Mouse (Mus musculus) heart, embryonic 10.5 days (tissue): ENCODE data around the gene Mta2. TPM values are rescaled to one million over a fixed set of nuclear protein-coding genes. Genes with fewer than 3 reads are reported as not detected.

Source experiments
- DNase-seq: peaks from one replicate; pipeline ENCODE4 v3.0.0-alpha.2; 2017; ENCODE audit warnings: low spot score
- H3K27ac ChIP-seq: fragments of 300-500 bp; sonication (generic); 2 replicates; pipeline ENCODE4 v1.5.1; 2016; ENCODE audit warnings: mild to moderate bottlenecking
- H3K27me3 ChIP-seq: fragments of 300-500 bp; sonication (generic); 2 replicates; pipeline ENCODE4 v1.6.1; 2016; ENCODE audit warnings: mild to moderate bottlenecking; ENCODE audit not compliant: poor library complexity, insufficient read depth, severe bottlenecking
- H3K36me3 ChIP-seq: fragments of 300-500 bp; sonication (generic); 2 replicates; pipeline ENCODE4 v1.6.1; 2016; ENCODE audit warnings: mild to moderate bottlenecking, moderate library complexity
- H3K4me1 ChIP-seq: fragments of 300-500 bp; sonication (generic); 2 replicates; pipeline ENCODE4 v1.6.1; 2016; ENCODE audit warnings: mild to moderate bottlenecking
- H3K4me3 ChIP-seq: fragments of 300-500 bp; sonication (generic); 2 replicates; pipeline ENCODE4 v1.5.1; 2016; ENCODE audit warnings: mild to moderate bottlenecking, moderate library complexity
- H3K9me3 ChIP-seq: fragments of 300-500 bp; sonication (generic); 2 replicates; pipeline ENCODE4 v1.6.1; 2016; ENCODE audit warnings: mild to moderate bottlenecking, moderate library complexity
- WGBS: fragments of 180-500 bp; shearing (Covaris S2); methylation state at CpG from one replicate; pipeline ENCODE4 v1.1.7; 2016; 5-methylcytosine and 5-hydroxymethylcytosine counted together
- polyA plus RNA-seq: library from polyadenylated mRNA; unstranded; fragments of >200 nt; fragmentation: Nextera tagmentation; extraction: Ambion mirVana; gene quantifications from 2 replicates; pipeline ENCODE4 v1.2.1, GENCODE M21; 2016

Mta2 gene
- polyA plus RNA-seq, 1 experiment from 2014 or later, result 140 TPM

- Histone ChIP-seq H3K36me3 (peaks cover 54% of the 10 kb centered on the region), H3K27ac (no peak overlapping the region)
- 85% methylated on average over 15 of the region's 15 CpGs for WGBS
These were observed 1.0 kb upstream of the Mta2 start for GRCm38 (mm10) chr19:8940526-8941133.

GRCm38 (mm10) chr19:8941136-8941514 lies 550 bp upstream of the Mta2 start:
- Histone ChIP-seq H3K36me3 (peaks cover 54% of the 10 kb centered on the region), H3K27me3 (no peaks in the 10 kb centered on the region), H3K27ac (peak overlapping the region; percentile 99), H3K4me1 (peaks cover 26% of the 10 kb centered on the region), H3K9me3 (no peaks in the 10 kb centered on the region), H3K4me3 (peak overlapping the region; percentile 98)
- DNase-seq, result peak; percentile 76
- WGBS, result 41% methylated on average over 10 of the region's 10 CpGs

More at GRCm38 (mm10) chr19:8940526-8941133, 1.0 kb upstream of the Mta2 start:
- Histone ChIP-seq H3K4me3 (no peak overlapping the region), H3K9me3 (no peaks in the 10 kb centered on the region), H3K27me3 (no peaks in the 10 kb centered on the region), H3K4me1 (peaks cover 26% of the 10 kb centered on the region)
- DNase-seq, result peak; percentile 73

DNA sequence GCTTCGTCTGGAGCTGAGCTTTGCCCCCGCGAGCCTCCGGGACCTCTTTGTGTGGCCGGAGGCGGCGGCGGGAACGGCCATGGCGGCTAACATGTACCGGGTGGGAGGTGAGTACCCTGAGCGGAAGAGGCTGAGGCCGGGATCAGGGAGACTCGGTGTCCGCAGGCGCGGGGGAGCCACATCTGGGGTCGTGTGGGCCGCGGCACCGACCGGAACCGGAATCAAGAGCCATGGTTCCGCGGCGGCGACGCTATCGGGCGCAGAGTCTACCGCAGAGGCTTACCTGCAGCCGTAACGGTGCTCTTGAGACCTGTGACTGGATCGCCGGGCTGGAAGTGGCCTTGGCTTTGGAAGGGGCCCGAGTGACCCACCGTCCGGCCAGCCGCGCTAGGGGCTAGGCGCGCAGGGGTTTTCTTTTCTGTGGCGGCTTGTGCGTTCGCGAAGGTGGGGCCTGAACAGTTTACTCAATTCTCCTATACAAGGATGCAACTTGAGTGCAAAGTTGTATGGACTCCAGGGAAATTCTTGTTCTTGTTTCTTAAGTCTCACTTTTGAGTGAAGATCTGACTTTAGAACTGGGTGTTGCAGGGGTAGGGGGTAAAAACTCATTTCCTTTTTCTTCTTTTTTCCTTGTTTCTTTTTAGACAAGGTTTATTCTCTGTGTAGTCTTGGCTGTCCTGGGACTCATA lies 745 bp downstream of the Mta2 start:
- under 1% methylated on average over 46 of the region's 46 CpGs for WGBS
- peak overlapping the region; percentile 98 for H3K4me3 ChIP-seq
- peaks cover 53% of the 10 kb centered on the region for H3K36me3 ChIP-seq

GRCm38 (mm10) chr19:8943047-8943446 lies 1.4 kb downstream of the Mta2 start:
- Histone ChIP-seq H3K4me1 (peaks cover 26% of the 10 kb centered on the region), H3K36me3 (peaks cover 54% of the 10 kb centered on the region), H3K9me3 (no peaks in the 10 kb centered on the region), H3K27me3 (no peaks in the 10 kb centered on the region), H3K4me3 (peak overlapping the region; percentile 98), H3K27ac (peak overlapping the region; percentile 99; the same call in 1 of the 2 replicates)
- 66% methylated on average over 2 of the region's 2 CpGs for WGBS
- no peak for DNase-seq

More for the DNA sequence above, 745 bp downstream of the Mta2 start:
- peaks cover 26% of the 10 kb centered on the region for H3K4me1 ChIP-seq
- DNase-seq, result no peak
- H3K27ac ChIP-seq, result peak overlapping the region; percentile 99
- H3K27me3 ChIP-seq, result no peaks in the 10 kb centered on the region
- no peaks in the 10 kb centered on the region for H3K9me3 ChIP-seq

DNA sequence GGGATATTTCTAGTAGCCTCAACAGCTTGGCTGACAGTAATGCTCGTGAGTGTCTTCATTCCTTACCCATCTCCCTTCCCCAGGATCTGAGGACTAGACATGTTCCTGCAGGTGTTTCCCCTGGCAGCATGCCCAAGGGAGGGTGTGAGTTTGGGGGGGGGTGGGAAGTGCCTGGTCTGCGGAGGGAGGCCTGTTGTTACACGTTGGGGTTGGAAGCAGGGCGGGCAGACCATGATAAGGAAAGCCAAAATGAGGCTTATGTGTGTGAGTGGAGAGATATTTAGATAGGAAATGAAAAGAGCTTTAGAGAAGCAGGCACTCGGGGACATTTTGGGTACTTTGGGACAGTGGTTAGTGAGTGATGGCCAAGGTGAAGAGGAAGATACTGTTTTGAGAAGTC lies 2.4 kb downstream of the Mta2 start:
- no peak for DNase-seq
- 57% methylated on average over 5 of the region's 5 CpGs for WGBS
- Histone ChIP-seq H3K27me3 (no peaks in the 10 kb centered on the region), H3K4me3 (peak overlapping the region; percentile 98), H3K4me1 (peaks cover 26% of the 10 kb centered on the region), H3K36me3 (peaks cover 56% of the 10 kb centered on the region), H3K9me3 (no peaks in the 10 kb centered on the region), H3K27ac (peak overlapping the region; percentile 62)

- no peaks in the 10 kb centered on the region for H3K9me3 ChIP-seq
- no peaks in the 10 kb centered on the region for H3K27me3 ChIP-seq
- H3K27ac ChIP-seq, result no peak overlapping the region
- peaks cover 59% of the 10 kb centered on the region for H3K36me3 ChIP-seq
- H3K4me3 ChIP-seq, result peak overlapping the region; percentile 19; the same call in 1 of the 2 replicates
- peaks cover 26% of the 10 kb centered on the region for H3K4me1 ChIP-seq
- no peak for DNase-seq
- 46% methylated on average over 5 of the region's 5 CpGs for WGBS
These were observed 3.1 kb downstream of the Mta2 start for GRCm38 (mm10) chr19:8944750-8945149.

GRCm38 (mm10) chr19:8945251-8945650 lies 3.6 kb downstream of the Mta2 start:
- Histone ChIP-seq H3K9me3 (no peaks in the 10 kb centered on the region), H3K36me3 (peaks cover 63% of the 10 kb centered on the region), H3K4me1 (peaks cover 26% of the 10 kb centered on the region), H3K4me3 (peak overlapping the region; percentile 19; the same call in 1 of the 2 replicates), H3K27ac (no peak overlapping the region), H3K27me3 (no peaks in the 10 kb centered on the region)
- DNase-seq, result no peak
- WGBS, result 86% methylated on average over 6 of the region's 6 CpGs

DNA sequence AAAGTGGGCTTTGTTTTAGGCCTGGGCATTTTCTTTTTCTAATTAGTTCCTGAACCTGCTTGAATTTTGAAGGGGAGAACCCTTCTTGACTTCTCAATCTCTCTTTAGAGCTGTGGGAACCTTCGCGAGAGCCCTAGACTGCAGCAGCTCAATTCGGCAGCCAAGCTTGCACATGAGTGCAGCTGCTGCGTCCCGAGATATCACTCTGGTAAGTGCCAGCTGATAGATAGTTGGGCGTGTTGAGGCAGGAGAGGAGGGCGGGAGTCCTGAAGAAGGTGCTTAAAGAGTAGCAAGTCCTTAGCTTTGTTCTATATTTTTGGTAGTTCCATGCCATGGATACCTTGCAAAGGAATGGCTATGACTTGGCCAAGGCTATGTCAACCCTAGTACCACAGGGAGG lies 5.3 kb downstream of the Mta2 start:
- H3K36me3 ChIP-seq, result peaks cover 80% of the 10 kb centered on the region
- no peaks in the 10 kb centered on the region for H3K27me3 ChIP-seq
- DNase-seq, result no peak
- no peak overlapping the region for H3K4me3 ChIP-seq
- H3K4me1 ChIP-seq, result peaks cover 14% of the 10 kb centered on the region
- WGBS, result 86% methylated on average over 7 of the region's 7 CpGs
- no peaks in the 10 kb centered on the region for H3K9me3 ChIP-seq
- no peak overlapping the region for H3K27ac ChIP-seq

GRCm38 (mm10) chr19:8950190-8950589 lies 8.5 kb downstream of the Mta2 start:
- 93% methylated on average over 5 of the region's 5 CpGs for WGBS

GRCm38 (mm10) chr19:8952241-8952640 lies 10.6 kb downstream of the Mta2 start:
- Histone ChIP-seq H3K9me3 (no peaks in the 10 kb centered on the region), H3K4me1 (peaks cover 6% of the 10 kb centered on the region; the same call in 1 of the 2 replicates), H3K27me3 (no peaks in the 10 kb centered on the region), H3K27ac (no peak overlapping the region), H3K4me3 (no peak overlapping the region), H3K36me3 (peaks cover 73% of the 10 kb centered on the region)
- 86% methylated on average over 9 of the region's 9 CpGs for WGBS
- no peak for DNase-seq

More at GRCm38 (mm10) chr19:8950190-8950589, 8.5 kb downstream of the Mta2 start:
- H3K27ac ChIP-seq, result no peak overlapping the region
- no peaks in the 10 kb centered on the region for H3K9me3 ChIP-seq
- peaks cover 73% of the 10 kb centered on the region for H3K36me3 ChIP-seq
- H3K4me3 ChIP-seq, result no peak overlapping the region
- peaks cover 6% of the 10 kb centered on the region; the same call in 1 of the 2 replicates for H3K4me1 ChIP-seq
- H3K27me3 ChIP-seq, result no peaks in the 10 kb centered on the region
- DNase-seq, result no peak

GRCm38 (mm10) chr19:8953135-8954039 lies 11.7 kb downstream of the Mta2 start, which contains the start of gene Tut1:
Gene Tut1 (plus strand): TSS chr19:8953847.
- Histone ChIP-seq H3K4me3 (peak within 1 kb of the TSS; percentile 87), H3K27ac (peak within 1 kb of the TSS; percentile 90), H3K4me1 (peaks cover 6% of the 10 kb centered on the region; the same call in 1 of the 2 replicates), H3K36me3 (peaks cover 71% of the 10 kb centered on the region), H3K9me3 (no peaks in the 10 kb centered on the region), H3K27me3 (no peaks in the 10 kb centered on the region)
- 3% methylated on average over 46 of the region's 46 CpGs for WGBS
- DNase-seq, result peak; percentile 97

DNA sequence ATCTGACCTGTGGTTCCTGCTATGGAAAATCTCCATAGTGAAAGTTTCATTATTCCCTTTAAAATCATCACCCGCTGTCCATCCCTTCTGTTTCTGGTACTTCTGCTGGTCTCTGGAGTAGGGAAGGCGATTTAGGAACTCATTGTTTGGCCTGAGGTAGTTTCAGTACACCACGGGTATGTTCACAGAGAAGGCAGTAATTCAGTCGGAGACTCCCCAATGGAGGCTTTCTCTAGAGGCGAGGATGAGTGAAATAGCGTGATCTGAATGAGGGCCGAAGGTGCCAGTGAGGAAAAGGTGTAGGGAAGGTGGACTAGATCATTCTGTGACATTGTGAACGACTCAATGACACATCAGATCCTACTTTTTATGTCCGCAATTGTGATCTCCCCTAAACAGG lies 12.5 kb downstream of the Mta2 start:
- Histone ChIP-seq H3K4me3 (peak overlapping the region; percentile 87), H3K27me3 (no peaks in the 10 kb centered on the region), H3K9me3 (no peaks in the 10 kb centered on the region), H3K27ac (peak overlapping the region; percentile 90), H3K4me1 (peaks cover 6% of the 10 kb centered on the region; the same call in 1 of the 2 replicates), H3K36me3 (peaks cover 69% of the 10 kb centered on the region)
- WGBS, result 10% methylated on average over 9 of the region's 9 CpGs
- DNase-seq, result no peak
